Mouse (Mus musculus): ENCODE results near the gene Colgalt1.

Colgalt1 gene

DNA sequence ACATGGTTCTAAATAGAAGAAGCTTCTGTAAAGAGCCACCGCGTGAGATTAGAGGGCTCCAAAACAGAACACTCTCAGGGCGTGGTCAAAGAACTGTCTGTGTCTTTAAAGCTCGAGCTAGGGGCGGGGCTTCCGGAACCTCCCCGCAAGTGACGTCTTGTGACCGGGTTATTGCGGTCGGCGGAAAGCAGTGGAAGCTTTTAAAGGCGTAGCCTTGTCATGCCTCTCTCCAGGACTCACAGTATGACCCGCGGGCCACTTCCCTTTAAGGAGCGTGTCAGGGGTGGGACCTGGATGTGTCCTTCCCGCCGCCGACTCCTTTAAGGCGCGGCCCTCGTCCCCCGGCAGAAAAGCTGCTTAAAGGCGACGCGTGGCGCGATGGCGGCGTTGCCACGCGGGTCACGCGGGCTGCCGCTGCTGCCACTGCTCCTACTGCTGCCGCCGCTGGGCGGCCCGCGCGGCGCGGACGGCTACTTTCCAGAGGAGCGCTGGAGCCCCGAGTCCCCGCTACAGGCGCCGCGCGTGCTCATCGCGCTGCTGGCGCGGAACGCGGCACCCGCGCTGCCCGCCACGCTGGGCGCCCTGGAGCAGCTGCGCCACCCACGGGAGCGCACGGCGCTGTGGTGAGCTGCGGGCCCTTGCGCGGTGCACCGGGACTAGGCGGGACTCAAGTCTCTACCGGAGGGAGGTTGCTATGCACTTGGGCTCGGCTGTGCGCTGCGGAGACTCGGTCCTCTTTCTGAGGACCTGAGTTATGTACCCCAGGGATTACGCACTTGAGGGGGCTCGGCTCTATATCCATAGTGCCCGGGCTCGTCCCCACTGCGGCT is at the start of gene Colgalt1:
Gene Colgalt1 (plus strand): TSS at position 177 of the 830 bp plus-strand sequence.
- peak; percentile 99 for DNase-seq (ENCODE audit: low read depth)

DNA sequence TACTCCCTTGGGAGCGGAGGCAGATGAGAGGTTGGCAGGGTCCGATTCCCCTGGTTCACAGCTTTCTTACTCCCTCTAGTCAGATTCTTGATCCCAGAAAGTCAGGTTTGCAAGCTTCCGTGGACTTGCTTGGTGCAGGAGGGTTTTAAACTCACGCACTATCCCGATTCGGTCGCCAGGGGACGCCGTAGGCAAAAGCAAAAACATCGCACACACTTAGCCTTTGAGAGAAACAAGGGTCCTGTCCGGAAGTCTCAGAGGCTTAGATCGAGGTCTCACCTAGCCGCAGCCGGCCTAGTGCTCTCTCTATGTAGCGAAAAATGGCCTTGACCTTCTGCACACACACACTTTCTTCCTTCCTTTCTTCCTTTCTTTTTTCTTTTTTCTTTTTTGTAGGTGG is 49.4 kb upstream of the Colgalt1 start:
- DNase-seq (ENCODE audit: low read depth) = peak; percentile 93

DNA sequence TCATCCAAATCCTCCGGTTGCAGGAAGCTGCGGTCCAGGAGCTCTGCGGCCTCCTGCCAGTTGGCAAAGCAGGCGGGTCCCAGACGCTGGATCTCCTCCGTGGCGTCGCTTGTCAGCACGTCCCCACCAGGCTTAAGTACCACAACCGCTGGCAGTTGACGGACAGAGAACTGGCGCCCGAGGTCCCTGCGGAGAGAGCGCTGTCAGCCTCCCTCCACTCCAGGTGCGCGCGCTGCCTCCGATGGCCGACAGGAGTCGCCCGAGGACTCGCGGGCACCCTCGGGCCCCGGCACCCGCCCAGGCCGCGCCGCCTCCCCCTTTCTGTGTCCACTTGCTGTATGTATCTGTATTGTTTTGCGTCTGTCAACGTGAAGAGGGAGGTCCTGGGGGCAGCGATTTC is 48.0 kb upstream of the Colgalt1 start:
- peak; percentile 82 for DNase-seq (ENCODE audit: low read depth)

DNA sequence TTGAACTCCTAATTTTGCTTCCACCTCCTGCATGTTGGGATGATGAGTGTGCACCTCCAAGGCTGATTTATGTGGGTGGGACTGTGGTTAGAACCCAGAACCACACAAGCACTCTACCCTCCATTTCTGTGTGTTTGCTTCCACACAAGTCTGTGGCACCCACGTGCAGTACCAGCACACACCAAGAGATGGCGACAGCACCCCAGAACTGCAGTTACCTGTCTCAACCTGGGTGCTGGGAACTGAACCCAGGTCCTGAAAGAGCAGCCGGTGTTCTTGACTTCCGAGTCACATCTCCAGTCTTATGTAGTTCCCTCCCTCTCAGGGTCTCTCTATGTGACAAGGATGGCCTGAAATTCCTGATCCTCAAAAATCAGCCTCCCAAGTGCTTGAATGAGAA is 46.8 kb upstream of the Colgalt1 start:
- no peak for DNase-seq (ENCODE audit: low read depth)

DNA sequence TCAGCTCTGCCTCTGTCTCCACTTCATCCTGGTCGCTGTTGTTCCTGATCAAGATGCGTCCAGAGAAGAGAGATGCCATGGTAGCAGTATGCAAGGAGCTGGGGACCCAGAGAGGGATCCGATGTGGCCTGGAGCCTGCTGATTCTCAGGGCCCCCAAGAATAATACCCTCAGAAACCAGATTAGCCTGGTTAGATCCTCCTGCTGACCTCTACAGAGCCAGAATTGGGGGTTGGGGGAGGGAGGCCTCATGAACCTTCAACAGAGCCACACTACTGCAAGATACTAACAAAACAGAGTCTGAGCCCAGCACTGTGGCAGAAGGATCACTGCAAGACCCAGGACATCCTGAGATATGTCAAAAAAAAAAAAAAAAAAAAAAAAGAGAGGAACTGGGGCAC is 44.3 kb upstream of the Colgalt1 start, which contains the start of gene Nxnl1:
Gene Nxnl1 (minus strand): TSS at position 101 of the 400 bp plus-strand sequence.
- DNase-seq (ENCODE audit: low read depth) = no peak

DNA sequence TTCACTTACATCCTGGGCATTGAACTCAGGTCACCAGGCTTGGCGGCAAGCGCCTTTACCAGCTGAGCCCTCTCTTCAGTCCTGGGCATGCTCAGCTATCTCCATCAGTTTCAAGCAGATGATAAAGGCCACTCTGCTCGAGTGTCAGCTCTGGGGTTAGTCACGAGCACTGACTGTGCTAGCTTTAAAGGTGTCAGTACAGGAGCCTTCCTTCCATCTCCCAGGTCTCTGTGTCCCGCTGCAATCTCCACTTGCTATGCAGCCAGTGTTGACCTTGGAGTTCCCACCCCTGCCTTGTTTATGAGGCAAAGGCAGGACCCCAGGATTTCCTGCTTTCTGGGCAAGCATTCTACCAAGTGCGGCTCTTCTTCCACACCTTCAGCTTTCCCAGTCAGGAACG is 43.2 kb upstream of the Colgalt1 start:
- no peak for DNase-seq (ENCODE audit: low read depth)

DNA sequence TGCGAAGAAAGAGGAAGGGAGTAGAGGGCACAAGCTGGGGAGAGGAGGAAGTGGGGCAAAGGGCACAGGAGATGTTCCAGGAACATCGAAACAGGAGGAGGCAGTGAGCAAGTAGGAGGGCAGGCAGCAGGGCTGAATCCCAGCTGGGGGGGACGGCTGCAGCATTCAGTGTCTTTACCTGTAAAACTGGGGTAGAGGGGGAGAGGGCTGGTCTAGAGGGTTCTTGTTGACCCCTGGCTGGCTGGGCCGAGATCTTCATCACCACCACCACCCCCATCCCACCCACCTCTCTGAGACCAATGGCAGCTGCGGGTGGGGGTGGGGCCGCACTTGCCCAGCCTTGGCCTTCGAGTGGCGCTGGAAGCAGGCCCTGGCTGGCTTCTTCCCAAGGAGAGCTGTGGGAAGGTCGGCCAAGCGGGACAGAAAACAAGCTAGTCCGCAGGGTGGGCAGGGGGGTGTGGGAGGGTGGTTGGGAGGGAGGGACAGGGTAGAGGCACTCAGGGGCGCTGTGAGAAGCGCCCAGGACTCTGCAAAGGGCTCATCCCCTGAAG is 42.3 kb upstream of the Colgalt1 start, which contains the start of gene Slc27a1:
Gene Slc27a1 (plus strand): TSS at position 496 of the 551 bp plus-strand sequence.
- no peak for DNase-seq (ENCODE audit: low read depth)

DNA sequence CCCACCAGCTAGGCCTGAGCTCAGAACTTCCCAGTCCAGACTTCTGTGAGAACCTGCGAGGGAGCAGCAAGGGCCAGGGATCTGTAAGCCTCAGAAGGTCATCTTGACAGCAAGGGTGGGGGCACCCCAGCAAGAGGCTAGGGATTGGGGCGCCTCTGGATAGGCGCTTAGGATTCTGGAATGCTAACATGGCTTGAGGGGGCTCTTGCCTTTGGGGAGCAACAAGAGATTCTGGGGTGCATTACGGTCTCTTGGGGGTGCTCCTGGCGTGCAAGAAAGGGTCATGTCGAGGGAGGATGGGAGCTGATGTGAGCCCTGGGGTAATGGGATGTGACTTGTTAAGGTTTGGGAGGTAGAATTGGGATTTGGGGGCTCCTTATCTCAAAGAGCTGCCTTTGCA is 41.9 kb upstream of the Colgalt1 start:
- DNase-seq (ENCODE audit: low read depth) = peak; percentile 34

DNA sequence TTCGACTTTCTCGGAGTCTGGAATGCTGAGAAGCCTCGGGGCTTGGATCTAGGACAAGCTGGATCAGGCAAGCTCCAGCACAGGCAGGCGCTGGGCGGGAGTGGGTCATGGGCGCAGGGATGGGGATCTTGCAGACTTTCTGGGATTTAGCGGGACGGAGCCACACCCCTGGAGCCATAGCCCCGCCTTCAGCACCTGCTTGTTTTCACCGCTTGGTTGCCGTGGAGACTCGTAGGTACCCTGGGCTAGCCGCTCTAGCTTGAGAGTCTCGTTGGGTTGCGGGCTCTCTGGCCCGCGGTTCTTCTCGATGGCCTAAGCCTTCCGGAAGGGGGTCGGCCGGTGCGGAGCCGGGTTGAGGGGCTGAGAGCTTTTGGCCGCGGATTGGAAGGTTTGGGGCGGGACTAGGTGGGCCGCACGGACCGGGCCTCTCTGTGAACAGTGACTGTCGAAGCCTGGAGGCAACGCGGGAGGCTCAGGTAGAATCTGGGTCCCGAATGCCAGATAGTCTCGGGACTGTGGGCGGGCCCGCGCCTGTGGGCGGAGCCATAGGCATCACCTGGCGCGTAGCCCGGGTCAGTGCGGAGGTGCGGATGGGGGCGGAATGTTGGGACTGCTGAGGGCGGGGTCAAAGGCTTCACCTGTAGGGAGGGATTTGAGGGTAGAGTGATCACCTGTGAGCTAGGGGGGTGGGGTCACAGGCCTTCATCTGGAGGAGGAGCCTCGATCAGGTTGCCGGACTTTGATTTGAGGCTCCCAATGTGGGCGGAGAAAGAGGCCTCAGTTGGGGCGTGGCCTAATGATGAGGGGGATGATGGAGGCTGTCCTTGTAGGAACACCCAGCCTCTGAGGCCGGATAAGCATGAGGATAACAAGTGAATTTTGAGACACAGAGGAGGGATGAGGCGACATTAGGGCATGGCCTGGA is 41.2 kb upstream of the Colgalt1 start:
- peak; percentile 76 for DNase-seq (ENCODE audit: low read depth)

DNA sequence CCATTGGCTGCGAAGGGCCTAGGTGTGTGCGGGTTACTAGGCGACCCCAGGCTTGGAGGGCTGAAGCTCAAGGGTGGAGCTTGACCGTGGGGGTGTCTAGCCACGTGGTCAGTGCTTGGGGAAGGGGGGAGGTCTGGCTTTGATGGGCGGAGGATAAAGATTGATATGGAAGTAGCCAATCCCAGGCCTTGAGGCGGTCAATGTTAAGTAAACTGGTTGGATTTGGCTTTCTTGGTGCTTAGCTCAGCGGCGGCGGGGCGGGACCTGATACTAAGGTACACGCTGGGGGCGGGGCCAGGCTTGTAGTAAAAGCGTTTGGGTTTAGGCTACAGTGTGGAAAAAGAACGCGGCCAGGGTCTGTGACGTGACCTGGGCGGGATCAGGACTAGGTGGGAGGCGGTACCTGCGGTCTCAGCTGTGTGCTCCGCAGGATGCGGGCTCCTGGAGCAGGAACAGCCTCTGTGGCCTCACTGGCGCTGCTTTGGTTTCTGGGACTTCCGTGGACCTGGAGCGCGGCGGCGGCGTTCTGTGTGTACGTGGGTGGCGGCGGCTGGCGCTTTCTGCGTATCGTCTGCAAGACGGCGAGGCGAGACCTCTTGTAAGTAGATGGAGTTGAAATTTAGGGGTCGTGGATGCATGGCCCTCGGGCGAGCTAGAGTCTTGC is 40.4 kb upstream of the Colgalt1 start:
- DNase-seq (ENCODE audit: low read depth) = peak; percentile 97

DNA sequence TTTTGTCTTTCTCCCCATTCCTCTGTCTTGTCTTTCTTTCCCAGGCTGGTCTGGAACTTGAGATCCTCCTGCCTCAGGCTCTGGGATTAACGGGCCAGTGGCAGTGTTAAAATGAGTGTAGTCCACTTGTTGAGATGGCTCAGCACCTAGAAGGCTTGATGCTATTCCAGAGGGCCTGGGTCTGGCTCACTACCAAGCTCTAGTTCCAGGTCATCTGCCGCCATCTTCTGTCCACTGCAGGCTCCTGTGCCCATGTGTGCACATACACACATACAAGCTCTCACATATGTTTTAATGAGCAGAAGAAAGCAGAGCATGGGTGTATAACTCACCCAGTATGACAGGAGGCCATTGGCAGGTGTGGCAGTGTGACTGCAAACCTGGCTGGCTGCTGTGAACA is 38.7 kb upstream of the Colgalt1 start:
- no peak for DNase-seq (ENCODE audit: low read depth)

DNA sequence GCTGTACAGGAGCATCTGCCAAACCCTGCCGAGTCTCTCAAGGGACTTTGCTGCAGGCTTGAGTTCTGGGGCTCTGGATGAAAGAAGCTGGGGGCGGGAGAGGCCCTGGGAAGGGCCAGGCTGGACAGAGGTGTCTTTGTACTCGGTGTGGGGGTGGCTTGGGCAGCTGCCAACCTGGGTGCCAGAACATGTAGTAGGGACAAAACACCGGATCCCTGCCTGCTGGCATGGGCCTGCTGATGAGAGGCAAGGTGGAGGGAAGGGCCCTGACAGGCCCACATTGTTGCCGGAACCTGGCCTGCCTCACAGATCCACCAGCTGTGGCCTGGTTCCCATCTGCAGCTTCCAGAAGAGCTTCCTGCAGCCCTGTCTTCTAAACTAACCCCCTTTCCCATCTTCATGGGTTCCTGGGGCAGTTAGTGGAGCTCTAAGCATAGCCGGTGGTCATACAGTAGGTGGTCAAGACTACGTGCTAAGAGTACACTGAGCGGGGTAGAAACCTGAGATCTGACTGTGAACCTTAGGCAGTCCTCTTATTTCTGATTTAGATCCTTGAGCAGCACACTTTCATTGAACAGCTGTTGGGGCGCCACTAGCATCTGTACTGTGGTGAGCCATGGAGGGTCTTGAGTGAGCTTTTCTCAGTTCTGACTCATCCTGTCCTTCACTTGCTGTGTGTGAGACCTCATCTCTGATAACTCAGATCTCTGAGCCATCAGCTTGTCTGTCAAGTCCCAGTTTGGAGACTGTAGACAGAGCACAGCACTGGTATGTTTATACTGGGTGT is 37.8 kb upstream of the Colgalt1 start:
- no peak for DNase-seq (ENCODE audit: low read depth)

DNA sequence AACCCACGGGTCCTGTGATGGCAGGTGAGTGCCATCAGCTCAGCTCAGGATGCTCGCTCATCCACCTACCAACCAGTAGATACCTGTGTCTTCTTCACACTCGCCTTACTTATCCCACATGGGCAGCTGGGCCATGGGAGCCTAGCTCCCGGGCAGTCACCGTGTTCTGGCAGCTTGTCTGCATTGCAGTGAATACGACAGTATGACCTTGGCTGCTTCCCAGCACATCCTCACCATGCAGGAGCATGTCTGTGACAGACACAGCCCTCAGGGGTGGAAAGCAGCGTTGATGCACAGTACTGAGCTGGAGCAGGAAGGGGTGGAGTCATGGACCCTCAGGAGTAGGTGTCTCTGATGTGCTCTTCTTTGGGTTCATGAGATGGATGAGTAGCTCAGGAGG is 36.4 kb upstream of the Colgalt1 start:
- DNase-seq (ENCODE audit: low read depth) = no peak

DNA sequence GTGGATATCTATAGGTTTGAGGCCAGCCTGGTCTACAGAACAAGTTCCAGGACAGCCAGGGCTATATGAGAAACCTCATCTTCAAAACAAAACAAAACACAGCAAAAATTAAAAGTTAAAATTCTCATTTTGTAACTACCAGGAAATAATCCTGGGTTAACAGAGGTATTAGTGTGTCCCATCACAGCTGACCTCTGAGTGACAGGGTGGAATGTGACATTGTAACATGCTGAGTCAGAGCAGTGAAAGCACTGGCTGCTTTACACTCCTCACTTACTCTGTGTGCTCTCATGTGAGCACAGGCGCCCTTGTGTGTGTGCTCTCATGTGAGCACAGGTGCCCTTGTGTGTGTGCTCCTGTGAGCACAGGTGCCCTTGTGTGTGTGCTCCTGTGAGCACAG is 35.8 kb upstream of the Colgalt1 start:
- DNase-seq (ENCODE audit: low read depth) = no peak

DNA sequence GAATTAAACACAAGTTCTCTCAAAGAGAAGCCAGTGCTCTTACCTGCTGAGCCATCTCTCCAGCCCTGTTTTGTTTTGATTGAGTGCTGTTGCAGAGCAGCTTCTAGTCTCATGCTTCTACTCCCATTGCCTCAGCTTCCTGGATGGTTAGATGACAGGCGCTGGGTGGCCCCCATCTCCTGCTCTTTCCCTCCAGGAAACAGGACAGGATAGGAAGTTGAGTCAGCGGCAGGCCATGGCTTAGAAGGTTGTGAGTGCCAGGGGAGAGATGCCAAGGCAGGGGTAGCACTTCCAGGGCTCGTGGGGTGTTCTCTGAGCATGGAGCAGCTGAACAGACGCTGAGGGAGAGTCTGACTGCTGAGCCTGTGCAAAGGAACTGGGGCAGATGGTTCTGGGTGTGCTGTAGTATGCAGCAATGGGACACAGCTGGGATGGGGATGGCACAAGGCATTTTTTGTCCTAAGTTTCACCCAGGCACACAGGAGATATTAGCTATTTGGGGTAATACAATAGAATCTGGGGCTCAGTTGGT is 32.9 kb upstream of the Colgalt1 start:
- no peak for DNase-seq (ENCODE audit: low read depth)

DNA sequence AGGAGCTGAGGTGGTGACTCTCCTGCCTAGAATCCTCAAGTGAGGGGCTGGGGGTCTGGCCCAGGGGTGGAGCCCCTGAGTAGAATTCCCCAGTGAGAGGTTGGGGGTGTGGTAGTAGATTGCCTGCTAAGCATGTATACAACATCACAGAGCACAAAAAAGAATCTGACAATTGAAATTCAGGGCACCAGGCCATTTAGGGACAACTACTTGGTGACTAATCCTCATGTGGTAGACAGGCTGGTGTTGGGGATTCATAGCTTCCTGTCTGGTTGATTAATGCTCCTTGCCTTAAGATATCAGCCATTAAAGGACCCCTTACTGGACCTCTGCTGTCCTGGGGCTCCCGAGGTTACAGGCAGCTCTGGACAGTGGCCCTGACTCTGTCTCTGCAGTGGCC is 31.8 kb upstream of the Colgalt1 start:
- no peak for DNase-seq (ENCODE audit: low read depth)

DNA sequence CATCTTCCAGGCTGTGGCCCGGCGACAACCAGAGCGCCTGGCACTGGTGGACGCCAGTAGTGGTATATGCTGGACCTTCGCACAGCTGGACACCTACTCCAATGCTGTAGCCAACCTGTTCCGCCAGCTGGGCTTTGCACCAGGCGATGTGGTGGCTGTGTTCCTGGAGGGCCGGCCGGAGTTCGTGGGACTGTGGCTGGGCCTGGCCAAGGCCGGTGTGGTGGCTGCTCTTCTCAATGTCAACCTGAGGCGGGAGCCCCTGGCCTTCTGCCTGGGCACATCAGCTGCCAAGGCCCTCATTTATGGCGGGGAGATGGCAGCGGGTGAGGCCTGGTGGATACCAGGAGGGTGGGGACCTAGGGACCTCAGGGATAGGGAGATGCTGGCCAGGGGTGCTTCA is 31.3 kb upstream of the Colgalt1 start:
- DNase-seq (ENCODE audit: low read depth) = no peak

DNA sequence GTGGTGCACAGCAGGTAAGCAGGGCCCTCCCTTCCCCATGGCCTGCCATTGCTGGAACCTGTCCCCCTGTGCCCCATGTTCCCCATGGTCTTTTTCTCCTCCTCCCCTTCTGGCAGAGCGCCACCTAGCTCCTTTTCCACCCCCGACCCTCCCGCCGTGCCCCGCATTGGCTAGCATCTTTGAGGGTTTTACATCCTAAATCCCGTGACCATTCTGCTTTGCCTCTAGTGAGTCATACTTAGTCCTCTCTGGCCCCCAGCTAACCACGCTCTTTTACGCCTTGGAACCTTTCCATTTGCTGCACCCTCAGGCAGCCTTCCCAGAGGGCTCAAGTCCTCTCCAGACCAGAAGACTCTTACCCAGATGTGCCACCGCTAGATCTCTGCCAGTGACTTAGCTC is 30.6 kb upstream of the Colgalt1 start:
- DNase-seq (ENCODE audit: low read depth) = no peak

DNA sequence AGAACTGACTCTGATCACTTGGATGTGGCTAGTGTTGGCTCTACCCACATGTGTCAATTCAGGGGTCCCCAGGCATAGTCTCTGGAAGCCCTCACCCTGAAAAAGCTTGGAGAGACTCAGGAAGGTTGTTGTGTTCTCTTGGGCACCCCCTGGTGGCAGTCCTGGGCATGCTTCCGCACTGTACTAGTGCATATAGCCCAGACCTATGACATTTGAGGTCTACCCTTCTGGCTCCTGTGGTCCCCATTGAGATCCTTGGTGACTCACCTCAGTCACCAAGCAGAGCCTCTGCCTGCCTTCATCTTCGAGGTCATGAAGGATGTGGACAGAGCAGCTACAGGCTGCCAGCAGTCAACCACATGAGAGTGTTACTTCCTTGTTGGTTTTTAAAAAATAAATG is 23.9 kb upstream of the Colgalt1 start:
- peak; percentile 61 for DNase-seq (ENCODE audit: low read depth)

DNA sequence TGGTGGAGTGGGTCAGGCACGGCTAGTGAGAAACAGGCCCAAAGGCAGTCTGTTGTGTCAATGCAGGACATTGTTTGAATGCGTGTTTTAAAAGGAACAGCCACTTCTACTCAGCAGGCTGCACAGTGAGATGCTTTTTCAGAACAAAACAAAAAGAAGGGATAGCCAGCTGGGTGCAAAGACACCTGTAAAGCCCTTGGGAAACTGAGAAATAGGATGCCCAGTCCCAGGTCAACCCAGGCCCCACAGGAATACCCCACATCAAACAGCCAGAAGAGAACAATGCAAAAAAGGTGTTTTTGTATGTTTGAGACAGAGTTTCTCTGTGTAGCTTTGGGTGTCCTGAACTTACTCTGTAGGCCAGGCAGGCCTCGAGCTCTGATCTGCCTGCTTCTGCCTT is 22.0 kb upstream of the Colgalt1 start:
- no peak for DNase-seq (ENCODE audit: low read depth)

DNA sequence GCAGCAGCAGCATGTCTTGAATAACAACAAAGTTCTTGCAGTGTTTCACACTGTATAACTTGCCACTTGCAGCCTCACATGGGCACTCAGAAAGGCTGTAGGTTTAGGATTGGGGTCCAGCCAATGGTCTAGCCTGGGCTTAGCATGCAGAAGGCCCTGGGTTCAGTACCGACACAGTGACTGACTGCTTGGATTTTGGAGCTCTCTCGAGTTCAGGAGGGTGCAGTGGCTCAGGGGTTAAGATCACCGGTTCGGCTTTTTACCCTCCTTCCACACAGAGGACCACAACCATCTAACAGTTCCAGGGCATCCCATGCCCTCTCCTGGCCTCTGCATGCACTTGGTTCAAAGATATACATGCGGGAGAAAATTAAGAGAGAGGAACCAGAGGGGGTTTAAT is 19.8 kb upstream of the Colgalt1 start:
- no peak for DNase-seq (ENCODE audit: low read depth)

Measured in naive thymus-derived CD4-positive, alpha-beta T cell, adult 2 months (primary cell).